Mouse (Mus musculus): ENCODE measurements around the gene Tfrc. TPM values are rescaled to one million over a fixed set of nuclear protein-coding genes. Genes with fewer than 3 reads are reported as not detected.

The Tfrc gene
- total RNA-seq, 2 experiments from 2014 or later = 65.6 to 105 TPM

Other genes with a start within 250 kb of the Tfrc start
- gene Tm4sf19, start 208.4 kb upstream of the Tfrc start, total RNA-seq (2014; fragmentation: Nextera tagmentation) = not detected in 2 replicates
- not detected in 2 replicates for gene Tm4sf19, start 208.4 kb upstream of the Tfrc start, total RNA-seq (2017)
- 41.4 and 54.7 TPM in 2 replicates for gene Tctex1d2, start 189.2 kb upstream of the Tfrc start, total RNA-seq (2014; fragmentation: Nextera tagmentation)
- gene Tctex1d2, start 189.2 kb upstream of the Tfrc start, total RNA-seq (2017) = 31.5 and 49.4 TPM in 2 replicates
- 53.2 and 65.3 TPM in 2 replicates for gene Pcyt1a, start 178.0 kb upstream of the Tfrc start, total RNA-seq (2014; fragmentation: Nextera tagmentation)
- 79.3 and 90.5 TPM in 2 replicates for gene Pcyt1a, start 178.0 kb upstream of the Tfrc start, total RNA-seq (2017)
- gene Slc51a, start 121.0 kb upstream of the Tfrc start, total RNA-seq (2014; fragmentation: Nextera tagmentation) = not detected in 2 replicates
- 0.05 and 0.30 TPM in 2 replicates for gene Slc51a, start 121.0 kb upstream of the Tfrc start, total RNA-seq (2017)
- not detected in 2 replicates for gene Zdhhc19, start 112.7 kb upstream of the Tfrc start, total RNA-seq (2014; fragmentation: Nextera tagmentation)
- not detected in 2 replicates for gene Zdhhc19, start 112.7 kb upstream of the Tfrc start, total RNA-seq (2017)
- 11.0 and 12.9 TPM in 2 replicates for gene Tnk2, start 35.0 kb downstream of the Tfrc start, total RNA-seq (2014; fragmentation: Nextera tagmentation)
- gene Tnk2, start 35.0 kb downstream of the Tfrc start, total RNA-seq (2017) = 8.8 and 14.8 TPM in 2 replicates
- not detected in 2 replicates for gene Muc4, start 127.0 kb downstream of the Tfrc start, total RNA-seq (2014; fragmentation: Nextera tagmentation)
- not detected in 2 replicates for gene Muc4, start 127.0 kb downstream of the Tfrc start, total RNA-seq (2017)
- gene Muc20, start 188.5 kb downstream of the Tfrc start, total RNA-seq (2014; fragmentation: Nextera tagmentation) = not detected in 2 replicates
- gene Muc20, start 188.5 kb downstream of the Tfrc start, total RNA-seq (2017) = not detected in 2 replicates
- not detected in 2 replicates for gene Smbd1, start 201.6 kb downstream of the Tfrc start, total RNA-seq (2014; fragmentation: Nextera tagmentation)
- gene Smbd1, start 201.6 kb downstream of the Tfrc start, total RNA-seq (2017) = not detected in 2 replicates